Mouse (Mus musculus): ENCODE measurements around the gene Yjefn3.

Yjefn3 gene

DNA sequence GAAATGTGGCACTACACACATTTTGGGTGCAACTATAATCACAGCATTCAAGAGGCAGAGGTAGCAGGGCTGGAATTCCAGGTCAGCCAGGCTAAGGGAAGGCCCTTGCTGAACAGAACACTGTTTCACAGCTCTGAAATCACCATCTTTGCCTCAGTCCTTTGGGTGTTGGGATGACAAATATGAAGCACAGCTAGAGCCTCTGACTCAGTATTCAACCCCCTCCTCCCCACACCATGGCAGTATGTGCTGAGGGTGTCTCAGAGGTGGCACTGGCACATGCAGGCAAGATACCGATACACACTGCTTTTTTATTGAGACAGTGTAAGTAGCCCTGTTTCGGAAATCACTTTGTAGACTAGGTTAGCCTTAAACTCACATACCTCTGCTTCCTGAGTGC, 3.7 kb upstream of the Yjefn3 start:
- DNase-seq: no peak

DNA sequence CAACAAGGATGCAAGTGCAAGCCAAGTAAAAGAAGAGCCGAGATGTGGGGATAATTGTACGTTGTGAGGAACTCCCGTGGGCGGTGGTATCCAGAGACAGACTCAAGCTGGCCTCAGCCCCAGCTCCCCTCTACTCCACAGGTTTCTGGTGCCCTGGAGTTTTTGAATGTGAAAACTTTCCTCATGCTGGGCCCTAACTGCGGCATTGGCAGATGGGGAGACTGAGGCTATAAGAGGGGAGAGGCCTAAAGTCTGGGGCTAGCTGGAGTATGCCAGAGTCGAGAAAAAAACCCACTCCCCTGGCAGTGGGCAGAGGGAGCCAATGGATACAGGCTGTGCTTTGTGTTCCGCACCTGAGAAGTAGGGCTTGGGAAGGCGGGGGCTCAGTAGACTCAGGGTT, 1.6 kb upstream of the Yjefn3 start:
- no peak for DNase-seq

DNA sequence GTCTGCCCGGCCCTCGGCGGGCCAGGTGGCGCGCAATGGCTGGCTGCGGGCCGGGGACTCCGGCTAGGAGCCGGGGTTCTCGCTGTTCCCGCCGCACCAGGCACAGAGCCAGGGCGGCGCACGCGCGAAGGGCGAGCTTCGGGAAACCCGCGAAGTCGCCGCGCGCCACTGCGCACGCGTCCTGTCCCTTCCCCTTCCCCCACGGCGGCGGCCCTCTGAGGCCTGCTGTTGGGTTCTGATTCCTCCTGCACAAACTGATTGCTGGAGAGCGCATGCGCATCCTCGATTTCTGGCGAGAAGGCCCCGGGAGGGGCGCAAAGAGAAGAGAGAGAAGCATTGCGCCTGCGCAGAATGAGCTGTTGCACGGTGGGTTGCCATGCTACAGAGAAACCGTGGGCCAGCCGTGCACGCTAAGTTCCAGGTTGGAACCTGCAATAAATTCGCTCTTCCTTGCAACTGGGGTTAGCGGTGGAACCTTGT, 591 bp upstream of the Yjefn3 start:
- DNase-seq: peak; percentile 100

DNA sequence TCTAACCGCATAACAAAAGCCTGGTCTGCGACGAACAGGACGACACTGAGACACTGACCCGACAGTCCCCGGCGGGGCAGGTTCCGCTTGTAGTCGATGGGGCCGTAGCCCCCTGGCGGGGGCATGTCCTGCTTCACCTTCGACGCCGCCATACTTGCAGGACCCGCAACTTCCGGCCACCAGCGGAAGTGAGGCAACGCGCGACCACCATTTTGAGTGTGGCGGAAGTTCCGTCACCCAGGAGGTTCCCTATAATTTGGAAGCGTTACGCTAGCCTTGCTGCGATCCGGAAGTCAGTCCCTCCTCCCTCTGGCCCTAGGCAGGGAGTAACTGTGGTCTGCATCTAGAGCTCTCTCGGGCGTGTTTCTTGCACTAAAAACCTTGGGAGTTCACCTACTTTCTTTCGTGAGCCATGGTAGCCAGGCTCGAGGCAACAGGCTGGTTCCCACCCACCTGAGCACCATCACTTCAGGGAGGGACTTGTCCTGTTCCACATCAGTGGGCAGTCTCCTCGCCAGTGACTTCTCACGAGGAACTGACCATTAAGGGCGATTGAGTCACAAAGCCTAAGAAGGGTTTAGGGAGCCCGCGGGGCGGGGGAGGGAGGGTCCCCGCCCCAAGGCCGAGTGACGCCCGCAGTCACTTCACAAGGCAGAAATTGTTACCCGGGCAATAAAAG, 889 bp downstream of the Yjefn3 start:
- DNase-seq: peak; percentile 96

DNA sequence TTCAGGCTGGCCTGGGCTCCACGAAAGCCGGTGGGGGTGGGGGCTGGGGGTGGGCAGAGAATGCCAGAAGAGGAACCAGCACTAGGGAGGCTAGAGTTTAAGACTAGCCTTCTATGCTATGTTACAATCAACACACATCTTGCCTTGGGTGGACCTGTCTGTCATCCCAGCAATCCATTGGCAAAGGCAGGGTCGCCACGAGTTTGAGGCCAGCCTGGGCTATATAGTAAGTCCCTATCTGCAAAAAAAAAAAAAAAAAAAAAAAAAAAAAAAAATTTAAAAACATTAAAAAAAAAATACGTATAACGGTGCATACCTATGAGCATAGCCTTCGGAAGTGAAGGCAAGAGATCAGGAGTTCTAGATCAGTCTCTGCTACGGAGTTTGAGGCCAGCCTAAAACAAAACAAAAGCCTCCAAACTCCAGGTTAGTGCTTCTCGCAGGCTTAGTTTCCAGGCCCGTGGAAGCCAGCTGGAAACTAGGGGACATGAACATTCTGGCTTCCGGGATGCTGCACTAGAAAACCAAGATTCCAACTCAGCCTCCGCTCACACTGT, 1.5 kb downstream of the Yjefn3 start:
- DNase-seq: no peak

DNA sequence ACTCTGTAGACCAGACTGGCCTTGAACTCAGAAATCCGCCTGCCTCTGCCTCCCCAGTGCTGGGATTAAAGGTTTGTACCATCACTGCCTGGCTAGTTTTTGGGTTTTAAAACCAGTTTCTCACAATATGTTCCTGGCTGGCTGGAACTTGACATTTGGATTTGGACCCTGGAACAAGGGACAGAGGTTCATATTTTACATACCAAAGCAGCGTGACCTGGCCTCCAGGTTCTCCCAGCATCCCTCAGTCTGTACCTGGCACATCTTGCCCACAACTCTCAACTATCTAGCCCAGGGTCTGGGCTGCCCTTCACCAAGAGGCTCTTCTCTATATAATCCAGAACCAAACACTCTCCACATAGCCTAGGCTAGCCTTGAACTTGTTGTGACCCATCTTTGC, 2.6 kb downstream of the Yjefn3 start:
- DNase-seq: no peak

DNA sequence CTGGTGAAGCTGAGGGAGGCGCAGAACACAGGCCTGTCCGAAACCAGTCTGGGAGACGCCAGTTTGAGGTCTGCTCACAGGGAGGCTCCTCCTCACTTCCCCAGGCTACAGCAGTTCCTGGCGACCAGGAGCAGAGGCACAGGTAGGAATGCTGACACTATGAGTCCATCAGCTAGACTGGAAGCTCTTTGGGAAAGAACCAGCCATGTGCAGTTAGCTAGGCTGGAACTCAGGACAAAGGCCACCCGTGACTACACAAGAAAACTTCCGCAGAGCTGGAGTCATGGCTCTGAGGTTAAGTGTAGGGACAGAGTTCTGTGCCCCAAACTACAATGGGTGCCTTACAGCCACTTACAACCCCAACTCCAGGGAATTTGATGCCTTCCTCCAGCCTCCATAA, 4.7 kb downstream of the Yjefn3 start:
- no peak for DNase-seq

DNA sequence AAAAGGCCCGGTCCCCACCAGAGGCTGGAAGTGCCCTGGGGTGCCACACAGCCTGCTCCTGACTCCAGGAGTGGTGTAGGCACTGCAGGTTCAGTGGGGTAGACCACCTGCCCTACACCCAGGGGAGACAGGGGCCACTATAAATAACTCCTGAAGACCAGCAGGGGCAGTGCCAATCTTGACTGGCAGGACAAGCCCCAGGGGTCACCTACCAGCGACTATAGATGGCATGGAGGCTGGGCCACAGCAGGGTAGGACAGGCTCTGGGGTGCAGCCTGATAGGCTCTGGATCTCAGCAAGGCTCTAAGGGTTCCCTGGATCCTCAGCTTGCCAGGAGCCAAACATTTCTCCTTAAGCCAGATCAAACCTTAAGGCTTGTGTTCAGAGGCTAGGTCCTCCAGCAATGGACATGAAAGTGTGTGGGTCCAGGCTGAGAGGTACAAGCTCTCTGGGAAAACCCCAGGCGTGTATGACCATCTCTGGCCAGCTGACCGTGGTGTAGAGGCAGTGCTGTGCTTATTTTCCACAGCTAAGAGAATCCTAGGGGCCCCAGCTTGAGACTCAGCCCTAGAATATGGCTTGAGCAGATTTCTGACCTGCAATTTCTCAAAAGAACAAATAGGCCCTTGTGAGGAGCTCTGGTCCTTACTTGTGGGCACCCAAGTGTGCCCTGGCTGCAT, 6.6 kb downstream of the Yjefn3 start:
- no peak for DNase-seq

DNA sequence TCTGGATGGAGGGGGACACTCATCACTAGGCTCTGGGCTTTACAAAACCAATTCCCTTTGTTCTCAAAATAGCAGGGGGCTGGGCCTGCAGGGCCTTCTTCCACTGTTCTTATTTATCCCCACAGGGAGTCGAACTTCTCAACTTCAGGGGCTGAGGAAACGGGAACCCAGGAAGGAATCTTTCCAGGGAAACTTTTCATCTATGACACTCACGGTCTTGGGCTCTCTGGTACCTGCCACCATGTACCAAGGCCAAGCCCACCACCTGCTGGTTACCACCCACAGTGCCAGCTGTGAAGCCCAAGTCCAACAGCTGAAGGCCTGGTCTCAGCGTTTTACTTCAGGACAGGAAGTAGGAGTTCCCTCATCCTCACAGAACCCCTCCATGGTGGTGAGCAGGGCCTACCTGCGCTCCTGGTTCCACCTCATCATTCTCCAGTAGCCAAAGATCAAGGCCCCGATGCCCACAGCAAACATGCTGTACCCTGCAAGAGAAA, 7.6 kb downstream of the Yjefn3 start:
- DNase-seq: no peak

DNA sequence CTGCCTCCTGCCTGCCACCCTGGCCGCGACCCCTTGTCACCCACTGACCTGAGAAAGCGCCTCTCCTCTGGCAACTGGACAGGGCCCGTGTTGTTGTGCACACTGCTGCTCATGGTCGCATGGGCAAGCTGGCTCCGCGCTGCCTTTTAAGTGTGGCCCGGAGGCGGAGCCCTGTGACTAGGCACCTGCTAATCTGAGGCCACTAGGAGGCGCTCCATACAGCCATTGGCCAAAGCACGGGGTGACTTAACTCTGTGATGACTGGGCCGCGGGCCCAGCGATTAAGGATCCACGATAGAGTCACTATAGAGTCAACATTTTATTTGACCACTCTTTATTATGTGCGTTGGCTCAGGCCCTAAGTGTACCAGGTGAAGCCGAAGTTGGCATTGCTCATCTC, 8.6 kb downstream of the Yjefn3 start:
- DNase-seq: peak; percentile 62

DNA sequence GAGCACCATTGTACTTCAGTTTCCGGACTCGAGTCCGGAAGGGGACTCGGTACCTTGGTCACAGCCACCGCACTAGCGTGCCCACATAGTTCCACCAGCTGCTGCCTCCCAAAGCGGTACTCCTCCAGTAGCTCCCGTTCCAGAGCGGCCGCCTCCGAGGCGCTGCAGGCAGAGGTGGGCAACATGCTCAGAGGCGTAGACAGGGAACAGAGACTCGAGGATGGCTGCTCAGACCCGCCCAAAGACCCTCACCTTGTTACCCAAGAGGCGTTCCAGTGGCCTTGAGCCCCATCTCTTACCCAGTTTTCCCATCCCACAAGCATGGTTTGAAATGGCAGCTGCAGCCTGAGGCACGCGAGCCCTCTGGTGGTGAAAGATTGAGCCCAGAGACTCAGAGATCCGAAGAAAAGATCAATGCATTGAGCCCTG, 11.7 kb downstream of the Yjefn3 start:
- peak; percentile 69 for DNase-seq

DNA sequence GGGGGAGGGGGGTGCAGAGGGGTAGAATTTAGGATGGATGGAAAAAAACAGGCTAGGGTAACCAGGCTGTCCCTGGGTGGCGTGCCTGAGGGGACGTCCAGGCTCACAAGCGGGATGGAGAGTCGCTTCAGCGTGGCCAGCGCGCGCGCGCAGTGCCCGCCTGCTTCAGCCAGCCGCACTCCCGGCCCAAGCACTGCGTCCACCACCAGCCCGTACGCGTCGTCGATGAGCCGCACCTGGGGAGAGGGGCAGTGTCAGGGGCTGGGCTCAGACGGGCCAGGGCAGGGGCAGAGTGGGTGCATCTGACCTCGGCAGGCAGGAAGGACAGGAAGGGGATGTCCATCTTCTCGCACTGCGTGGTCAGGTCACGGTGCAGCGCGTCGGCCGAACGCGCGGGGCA, 13.6 kb downstream of the Yjefn3 start:
- no peak for DNase-seq

DNA sequence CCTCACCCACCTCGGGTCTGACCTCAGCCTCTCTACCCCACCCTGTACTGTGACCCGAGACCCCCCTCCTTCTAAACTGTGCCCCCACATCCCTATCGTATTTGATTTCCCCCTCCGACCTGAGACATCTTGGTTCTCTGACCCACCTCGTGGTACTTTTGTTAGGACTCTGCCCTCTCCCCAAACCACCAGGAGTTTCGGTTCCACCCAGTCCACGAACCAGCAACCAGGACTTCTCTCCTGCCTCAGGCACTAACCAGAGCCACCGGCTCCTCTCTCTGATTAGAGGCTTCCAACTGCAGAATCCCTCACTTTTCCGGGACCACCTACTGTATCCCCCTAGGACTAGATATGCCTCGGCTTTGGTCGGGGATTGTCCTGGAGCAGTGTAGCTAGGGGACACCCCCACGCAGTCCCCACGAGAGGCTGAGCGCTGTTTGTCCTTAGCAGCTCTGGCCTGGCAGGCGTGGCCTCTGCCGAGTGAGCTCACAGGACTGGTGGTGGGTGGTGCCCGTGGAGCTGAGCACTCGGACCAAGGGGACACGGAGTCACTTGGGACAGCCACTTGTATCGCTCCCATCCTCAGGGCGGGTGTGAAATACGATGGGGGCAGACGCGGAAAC, 14.2 kb downstream of the Yjefn3 start:
- DNase-seq: no peak

DNA sequence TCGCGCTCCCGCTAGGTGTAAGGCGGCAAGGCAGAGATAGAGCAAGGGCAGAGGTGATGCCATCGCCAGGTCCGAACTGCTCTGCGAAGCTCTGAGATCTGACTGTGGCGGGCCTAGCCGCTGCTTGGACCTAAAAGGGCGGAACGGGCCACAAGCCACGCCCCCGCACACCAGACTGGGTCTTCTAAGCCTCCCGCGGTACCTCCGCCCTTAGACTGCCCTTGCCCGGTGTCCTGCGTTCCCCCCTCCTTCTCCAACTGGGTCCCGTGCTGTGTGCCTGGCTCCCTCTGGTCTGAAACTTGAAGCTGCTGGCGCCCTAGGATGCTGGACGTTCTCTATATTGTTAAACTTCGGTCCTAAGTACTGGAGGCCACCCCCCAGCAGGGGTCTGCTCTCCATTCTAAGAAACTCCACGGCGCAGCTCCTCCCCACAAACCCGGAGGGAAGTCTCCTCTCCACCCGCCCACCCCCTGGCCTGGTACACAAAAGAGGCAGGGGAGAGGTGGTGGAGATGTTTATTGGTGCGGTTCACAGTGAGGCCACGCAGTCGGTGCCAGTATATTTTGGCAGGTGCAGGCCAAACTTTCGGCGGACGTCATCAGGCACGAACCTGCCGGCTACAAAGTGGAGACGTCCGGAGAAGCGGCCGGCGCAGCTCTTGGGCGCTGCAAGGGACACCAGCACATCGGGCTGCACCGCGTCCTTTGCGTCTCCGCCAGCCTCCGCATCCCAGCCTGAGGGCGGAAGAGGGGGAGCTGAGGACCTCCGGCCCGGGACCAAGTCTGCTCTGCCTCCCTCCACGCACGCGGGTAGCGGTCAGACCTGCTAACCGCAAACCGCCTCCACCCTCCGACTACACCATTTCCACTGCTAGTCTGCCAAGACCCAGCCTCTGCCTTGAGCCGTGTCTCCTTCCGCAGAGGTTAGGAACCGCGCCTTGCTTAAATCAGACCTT, 14.9 kb downstream of the Yjefn3 start, which contains the start of gene Cilp2:
Cilp2 (minus strand) TSS at position 399 of the 955 bp plus-strand sequence.
- no peak for DNase-seq

DNA sequence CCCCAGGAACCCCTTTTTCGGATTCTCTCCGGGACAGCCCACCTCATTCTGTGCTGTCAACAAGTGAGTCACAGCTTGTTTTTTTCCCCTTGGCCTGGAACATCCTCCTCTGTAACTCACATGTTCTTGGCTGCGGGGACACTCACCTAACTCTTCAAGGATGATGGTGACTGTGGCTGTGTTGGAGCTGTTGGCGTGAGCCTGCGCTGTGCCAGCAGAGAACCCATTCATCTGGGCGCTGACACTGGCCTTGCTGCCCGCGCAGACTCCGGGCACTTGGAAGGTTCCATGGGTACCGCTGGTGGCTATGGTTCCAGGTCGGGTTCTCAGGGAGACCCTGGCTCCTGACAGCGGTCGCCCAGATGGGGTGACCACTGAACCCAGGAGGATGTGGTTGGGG, 18.4 kb downstream of the Yjefn3 start:
- DNase-seq: no peak

DNA sequence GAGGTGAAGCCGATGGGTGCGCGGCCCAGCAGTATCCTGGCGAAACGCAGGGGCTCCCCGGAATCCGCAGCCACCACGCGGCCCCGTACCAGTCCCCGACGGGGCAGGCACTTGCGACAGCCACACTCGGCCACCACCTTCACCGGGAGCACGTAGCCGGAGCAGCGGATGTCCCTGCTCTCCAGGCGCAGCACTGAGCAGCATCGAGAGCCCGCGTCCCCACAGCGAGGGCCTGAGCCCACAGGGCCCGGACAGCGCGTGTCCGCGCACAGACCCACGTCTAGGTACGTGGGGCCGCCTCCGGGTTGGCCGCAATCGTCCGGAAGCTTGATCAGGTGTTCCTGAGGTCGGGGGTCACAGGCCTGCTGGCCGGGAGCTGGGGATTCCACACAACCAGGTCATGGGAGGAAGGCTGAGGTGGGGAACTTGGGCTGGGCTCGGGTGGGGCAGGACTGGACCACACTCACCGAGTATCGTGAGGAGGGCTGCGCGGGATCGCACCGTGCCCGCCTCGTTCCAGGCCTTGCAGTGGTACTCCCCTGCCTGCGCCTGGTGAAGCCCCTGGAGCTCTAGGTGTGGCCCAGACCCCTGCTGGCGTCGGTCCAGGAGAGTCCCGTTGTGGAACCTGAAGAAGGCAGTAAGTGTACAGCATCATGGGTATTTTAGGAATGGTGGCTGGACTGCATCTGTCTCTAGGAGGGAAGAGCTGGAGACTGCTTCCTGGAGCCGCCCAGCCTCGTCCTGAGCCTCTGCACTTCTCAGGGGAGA, 19.5 kb downstream of the Yjefn3 start:
- no peak for DNase-seq

DNA sequence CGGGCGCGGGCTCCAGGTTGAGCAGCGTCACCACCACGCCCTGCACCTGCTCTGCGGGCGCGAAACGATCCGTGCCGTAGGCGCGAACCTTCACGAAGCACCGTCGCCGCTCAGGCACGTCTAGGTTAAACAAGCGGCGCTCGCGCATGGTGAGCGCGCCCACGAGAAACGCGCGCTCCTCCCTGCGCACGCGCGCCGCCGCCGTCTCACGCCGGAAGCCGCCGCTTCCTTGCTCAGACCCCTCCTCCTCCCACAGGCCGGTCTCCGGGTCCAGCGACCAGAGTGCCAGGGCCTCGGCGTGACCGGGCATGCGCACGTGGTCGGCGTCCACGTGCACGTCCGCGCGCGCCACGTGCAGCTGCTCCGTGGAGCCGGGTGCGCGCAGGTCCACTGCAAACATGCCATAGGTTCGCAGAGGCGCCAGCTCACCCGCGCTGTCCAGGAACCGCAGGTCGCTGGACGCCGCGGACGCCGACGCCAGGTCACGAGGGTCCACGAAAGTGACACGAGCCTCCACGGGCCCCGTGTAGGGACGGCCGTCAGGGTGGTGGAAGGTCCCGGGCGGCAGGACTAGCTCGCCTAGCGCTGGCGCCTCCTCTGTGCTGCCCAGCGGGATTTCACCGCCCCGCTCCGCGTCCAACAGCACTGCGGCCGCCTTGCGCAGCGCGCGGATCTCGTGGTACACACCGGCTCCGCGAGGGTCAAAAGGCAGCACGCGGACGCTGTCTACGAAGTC, 20.3 kb downstream of the Yjefn3 start:
- no peak for DNase-seq

DNA sequence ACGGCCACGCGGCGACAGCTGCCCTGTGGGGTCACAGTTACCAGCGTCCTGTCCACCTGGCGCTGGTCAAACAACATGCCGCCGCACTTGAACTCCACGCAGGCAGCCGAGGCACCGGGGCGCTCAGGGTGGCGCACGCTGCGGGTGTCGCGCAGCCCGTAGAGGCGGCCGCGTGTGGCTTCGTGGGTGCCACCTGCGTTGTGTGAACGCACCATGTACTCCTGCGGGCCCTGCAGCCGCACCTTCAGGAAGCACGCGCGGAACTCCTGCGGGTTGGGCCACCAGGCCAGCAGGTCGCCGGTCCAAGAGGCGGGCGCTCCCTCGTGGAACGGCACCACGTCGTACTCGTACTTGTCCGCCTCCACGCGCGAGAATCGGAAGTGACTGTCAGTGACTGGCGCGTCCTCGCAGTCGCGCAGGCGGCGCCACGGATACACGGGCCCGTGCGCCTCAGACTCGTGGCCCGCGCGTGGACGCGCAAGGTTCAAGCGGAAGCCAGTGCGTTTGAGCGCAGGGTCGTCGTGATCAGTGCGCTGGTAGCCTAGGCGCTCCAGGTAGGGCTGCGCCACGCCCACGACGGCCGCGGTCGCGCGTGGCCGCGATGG, 21.1 kb downstream of the Yjefn3 start:
- no peak for DNase-seq

DNA sequence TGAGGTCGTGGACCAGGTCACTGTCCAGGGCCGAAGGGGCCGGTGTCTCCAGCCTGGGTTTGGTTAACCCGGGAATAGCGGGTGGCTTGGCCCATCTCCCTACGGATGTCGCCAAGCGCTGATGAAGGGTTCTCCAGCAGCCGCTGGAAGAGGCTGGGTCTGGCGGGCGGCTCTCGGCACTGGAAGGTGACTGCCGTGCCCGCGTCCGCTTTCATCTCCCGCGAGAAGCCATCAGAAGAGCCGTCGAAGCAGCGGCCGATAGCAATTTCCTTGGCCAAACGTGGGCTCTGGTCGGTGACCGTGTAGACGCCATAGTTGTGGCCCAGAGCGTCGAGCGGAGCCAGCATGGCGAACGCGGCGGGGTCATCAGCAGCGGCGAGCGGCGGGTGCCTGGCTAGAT, 21.7 kb downstream of the Yjefn3 start:
- no peak for DNase-seq

DNA sequence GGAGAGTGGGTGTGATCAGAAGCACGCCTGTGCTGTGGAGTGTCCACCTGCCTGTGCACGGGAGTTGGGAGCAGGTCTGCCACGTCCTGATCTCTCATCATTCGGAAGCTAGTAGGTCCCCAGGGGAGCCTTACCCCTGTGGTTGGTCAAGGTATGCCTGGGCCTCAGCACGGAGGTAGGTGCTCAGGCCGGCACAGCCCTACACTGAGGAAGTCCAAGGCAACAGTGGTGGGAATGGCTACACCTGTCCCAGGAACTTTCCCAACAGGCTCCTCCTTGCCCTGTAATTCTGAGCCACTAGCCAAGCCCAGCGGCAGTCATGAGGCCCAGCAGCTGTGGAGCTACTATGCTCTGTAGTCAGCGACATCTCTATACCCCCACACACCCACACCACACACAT, 22.8 kb downstream of the Yjefn3 start:
- no peak for DNase-seq
